Mouse (Mus musculus): Measurements from ENCODE around the gene Magea5. TPM values are rescaled to one million over a fixed set of nuclear protein-coding genes. Genes with fewer than 3 reads are reported as not detected.
"Not testable (repeated sequence)": the region's sequence is repeated elsewhere in the genome, so short reads cannot be mapped to it uniquely, and the experiment has no call there.

Gene Magea5
- not detected in 2 replicates for polyA plus RNA-seq (2014; fragmentation: Nextera tagmentation; extraction: Ambion mirVana)

DNA sequence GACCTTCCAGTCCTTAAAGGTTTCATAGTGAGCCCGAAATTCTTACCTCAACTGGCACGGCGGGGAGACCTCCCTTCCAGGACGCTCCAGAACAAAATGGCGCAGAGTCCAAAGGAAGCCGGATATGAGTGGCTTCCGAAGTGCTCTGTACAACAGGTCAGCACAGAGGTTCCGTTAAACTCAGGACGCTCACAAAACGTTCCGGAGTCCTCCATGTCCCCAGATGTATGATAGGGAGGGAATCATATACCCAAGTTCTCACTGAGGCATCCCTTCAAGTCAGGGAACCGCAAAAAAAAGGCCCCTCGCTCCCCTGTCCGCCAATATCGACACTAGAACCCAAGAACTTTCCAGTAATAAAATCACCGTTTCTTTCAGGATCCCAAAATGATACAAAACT lies at the start of gene Magea5:
Gene Magea5 (minus strand): TSS at position 101 of the 400 bp plus-strand sequence.
- ATAC-seq (ENCODE audit: low FRiP score); H3K9me3 ChIP-seq (ENCODE audit: control insufficient read depth, low read length); H3K27ac ChIP-seq; H3K4me2 ChIP-seq (replicated peaks); H3K27me3 ChIP-seq (ENCODE audit: control insufficient read depth, insufficient read depth, low read length); H3K4me1 ChIP-seq (replicated peaks; ENCODE audit: control insufficient read depth, insufficient read depth, low read length); H3K9ac ChIP-seq; DNase-seq (ENCODE audit: low spot score); H3K36me3 ChIP-seq (replicated peaks; ENCODE audit: control insufficient read depth, insufficient read depth); H3K4me3 ChIP-seq (replicated peaks; ENCODE audit: low read length): not testable (repeated sequence)
- WGBS, result 89% methylated on average over 16 of the region's 16 CpGs

DNA sequence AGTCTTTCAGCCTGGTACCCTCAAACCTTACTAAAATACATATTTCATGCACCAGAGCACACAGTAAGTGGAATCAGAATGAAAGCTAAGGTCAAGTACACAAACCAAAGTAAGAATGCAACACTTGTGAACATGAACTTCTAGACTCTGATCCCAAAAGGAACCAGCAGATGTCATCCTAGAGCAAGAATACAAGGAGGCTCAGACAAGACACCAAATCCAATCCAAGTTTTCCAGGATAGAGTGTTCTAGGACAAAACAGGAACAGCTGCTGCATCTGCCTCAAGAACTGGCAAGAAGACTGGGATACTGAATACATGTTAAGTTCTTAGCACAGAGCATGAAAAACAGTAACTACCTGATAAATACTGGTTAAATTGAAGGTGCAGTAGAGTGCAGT lies 35.1 kb upstream of the Magea5 start:
- no peak overlapping the region for H3K4me3 ChIP-seq (replicated peaks; ENCODE audit: low read length)
- H3K36me3 ChIP-seq (replicated peaks; ENCODE audit: control insufficient read depth, insufficient read depth), result no peaks in the 10 kb centered on the region
- DNase-seq (ENCODE audit: low spot score), result peak; percentile 28
- no peaks in the 10 kb centered on the region for H3K4me1 ChIP-seq (replicated peaks; ENCODE audit: control insufficient read depth, insufficient read depth, low read length)
- H3K9me3 ChIP-seq (ENCODE audit: control insufficient read depth, low read length), result no peaks in the 10 kb centered on the region
- no peak for ATAC-seq (ENCODE audit: low FRiP score)
- no peaks in the 10 kb centered on the region for H3K27me3 ChIP-seq (ENCODE audit: control insufficient read depth, insufficient read depth, low read length)
- H3K27ac ChIP-seq, result no peak overlapping the region
- H3K9ac ChIP-seq, result no peak overlapping the region
- no peak overlapping the region for H3K4me2 ChIP-seq (replicated peaks)

DNA sequence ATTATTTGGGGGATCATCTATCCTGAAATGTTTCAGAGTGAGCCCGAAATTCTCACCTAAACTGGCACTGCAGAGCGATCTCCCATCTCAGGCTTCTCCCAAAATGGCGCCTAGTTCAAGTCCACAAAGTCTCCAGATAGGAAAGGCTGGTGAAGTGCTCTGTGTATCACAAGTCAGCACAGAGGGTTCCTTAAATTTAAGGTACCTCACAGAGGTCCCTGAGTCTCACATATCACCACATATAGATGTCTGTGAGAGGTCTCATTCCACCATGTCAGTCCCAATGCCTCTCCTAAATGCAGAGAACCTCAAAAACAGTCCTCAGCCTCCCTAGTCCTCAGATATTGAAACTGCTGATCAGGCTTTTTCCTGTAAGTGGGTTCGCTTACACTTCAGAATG lies 30.6 kb upstream of the Magea5 start, which contains the start of gene Magea2:
Gene Magea2 (minus strand): TSS at position 101 of the 400 bp plus-strand sequence.
- H3K4me2 ChIP-seq (replicated peaks); H3K9ac ChIP-seq; H3K27me3 ChIP-seq (ENCODE audit: control insufficient read depth, insufficient read depth, low read length); H3K27ac ChIP-seq; ATAC-seq (ENCODE audit: low FRiP score); H3K36me3 ChIP-seq (replicated peaks; ENCODE audit: control insufficient read depth, insufficient read depth); DNase-seq (ENCODE audit: low spot score); H3K9me3 ChIP-seq (ENCODE audit: control insufficient read depth, low read length); H3K4me1 ChIP-seq (replicated peaks; ENCODE audit: control insufficient read depth, insufficient read depth, low read length); H3K4me3 ChIP-seq (replicated peaks; ENCODE audit: low read length): not testable (repeated sequence)
- WGBS, result 85% methylated on average over 3 of the region's 4 CpGs

DNA sequence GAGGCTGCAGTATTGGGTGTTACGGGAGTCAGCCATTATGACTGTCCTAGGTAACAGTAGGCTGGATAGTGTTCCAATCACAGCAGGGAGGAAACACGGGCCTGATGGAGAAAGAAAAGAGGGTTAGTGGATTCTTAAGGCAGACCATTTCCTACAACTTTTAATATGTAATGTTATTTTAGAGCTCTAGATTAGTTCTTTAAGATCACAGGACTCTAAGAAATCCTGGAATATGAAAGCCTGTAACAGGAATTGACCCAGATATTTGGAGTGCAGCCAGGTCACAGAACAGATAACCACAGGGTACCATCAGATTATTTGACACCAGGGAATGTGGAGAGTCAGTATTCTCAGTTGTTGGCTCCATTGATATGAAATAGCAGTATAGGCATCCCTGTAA lies 26.7 kb upstream of the Magea5 start, which contains the start of gene Magea1:
Gene Magea1 (minus strand): TSS at position 101 of the 400 bp plus-strand sequence.
- not testable (repeated sequence) for H3K4me2 ChIP-seq (replicated peaks); DNase-seq (ENCODE audit: low spot score); H3K4me1 ChIP-seq (replicated peaks; ENCODE audit: control insufficient read depth, insufficient read depth, low read length); ATAC-seq (ENCODE audit: low FRiP score); H3K4me3 ChIP-seq (replicated peaks; ENCODE audit: low read length); H3K27me3 ChIP-seq (ENCODE audit: control insufficient read depth, insufficient read depth, low read length); H3K36me3 ChIP-seq (replicated peaks; ENCODE audit: control insufficient read depth, insufficient read depth); H3K9me3 ChIP-seq (ENCODE audit: control insufficient read depth, low read length); H3K9ac ChIP-seq; H3K27ac ChIP-seq
- 100% methylated on average over 1 of the region's 2 CpGs for WGBS

Other genes starting within 250 kb of the Magea5 start
- gene Cldn34b1, start 172.9 kb downstream of the Magea5 start, polyA plus RNA-seq (2014; fragmentation: Nextera tagmentation; extraction: Ambion mirVana), result not detected in 2 replicates
- not detected in 2 replicates for gene Magea6, start 127.2 kb downstream of the Magea5 start, polyA plus RNA-seq (2014; fragmentation: Nextera tagmentation; extraction: Ambion mirVana)
- not detected in 2 replicates for gene Magea3, start 113.6 kb downstream of the Magea5 start, polyA plus RNA-seq (2014; fragmentation: Nextera tagmentation; extraction: Ambion mirVana)
- not detected in 2 replicates for gene Magea8, start 67.3 kb downstream of the Magea5 start, polyA plus RNA-seq (2014; fragmentation: Nextera tagmentation; extraction: Ambion mirVana)
- not detected in 2 replicates for gene Magea1, start 26.6 kb upstream of the Magea5 start, polyA plus RNA-seq (2014; fragmentation: Nextera tagmentation; extraction: Ambion mirVana)
- gene Magea2, start 30.5 kb upstream of the Magea5 start, polyA plus RNA-seq (2014; fragmentation: Nextera tagmentation; extraction: Ambion mirVana), result not detected in 2 replicates
- not detected in 2 replicates for gene Cldn34b2, start 65.3 kb upstream of the Magea5 start, polyA plus RNA-seq (2014; fragmentation: Nextera tagmentation; extraction: Ambion mirVana)
- 79.8 and 80.0 TPM in 2 replicates for gene Sat1, start 153.3 kb upstream of the Magea5 start, polyA plus RNA-seq (2014; fragmentation: Nextera tagmentation; extraction: Ambion mirVana)
- 52.5 and 52.8 TPM in 2 replicates for gene Acot9, start 199.3 kb upstream of the Magea5 start, polyA plus RNA-seq (2014; fragmentation: Nextera tagmentation; extraction: Ambion mirVana)

Measured in hindbrain, embryonic 14.5 days (tissue).